Mouse (Mus musculus) mammary gland, adult 2 months (tissue): ENCODE measurements around the gene Nup54. TPM values are rescaled to one million over a fixed set of nuclear protein-coding genes. Genes with fewer than 3 reads are reported as not detected.

Experiments
- polyA plus RNA-seq: library from polyadenylated mRNA; depleted of rRNA; stranded (reverse); fragments of >200 nt; gene quantifications from 2 replicates; pipeline ENCODE4 v1.2.3, GENCODE M21; 2012; ENCODE audit warnings: low replicate concordance; rRNA removed

The Nup54 gene
- 10.5 and 16.5 TPM in 2 replicates for polyA plus RNA-seq

DNA sequence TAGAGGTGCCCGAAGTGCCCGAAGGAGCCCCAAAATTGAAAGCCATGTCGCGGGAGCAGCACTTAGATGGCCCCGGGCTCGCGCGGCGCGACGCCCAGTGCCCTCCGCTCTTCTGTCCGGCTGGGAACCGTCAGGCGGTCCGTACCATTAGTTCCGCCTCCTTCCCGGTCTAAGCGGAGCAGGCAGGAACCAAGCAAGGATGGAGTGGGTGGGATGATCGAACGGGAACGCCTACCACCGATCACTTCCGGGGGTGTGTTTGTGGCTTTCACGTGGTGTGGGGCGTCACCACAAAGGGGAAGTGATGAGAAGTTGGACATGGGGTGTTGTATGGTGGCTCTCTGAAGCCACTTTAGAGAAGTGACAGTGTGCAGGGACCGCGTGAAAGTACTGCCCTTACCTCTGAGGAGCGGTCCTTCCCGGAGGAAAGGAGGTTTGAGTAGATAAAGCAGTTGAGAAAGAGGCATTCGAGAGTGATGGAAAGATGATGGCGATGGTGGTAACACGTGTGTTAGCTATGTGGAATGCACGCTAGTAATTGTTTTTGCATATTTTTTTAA lies at the start of gene Nup54:
Gene Nup54 (minus strand): TSS at position 195 of the 560 bp plus-strand sequence.

Other genes with a start within 250 kb of the Nup54 start
- gene U90926, start 219.8 kb downstream of the Nup54 start, polyA plus RNA-seq, result not detected in 2 replicates
- gene Ppef2, start 178.9 kb downstream of the Nup54 start, polyA plus RNA-seq, result 1.8 and 2.6 TPM in 2 replicates
- gene Naaa, start 157.0 kb downstream of the Nup54 start, polyA plus RNA-seq, result 96.5 and 118 TPM in 2 replicates
- 9.1 and 12.4 TPM in 2 replicates for gene Sdad1, start 124.7 kb downstream of the Nup54 start, polyA plus RNA-seq
- gene Cxcl9, start 107.1 kb downstream of the Nup54 start, polyA plus RNA-seq, result 54.6 and 78.7 TPM in 2 replicates
- gene Art3, start 103.4 kb downstream of the Nup54 start, polyA plus RNA-seq, result 41.7 and 96.6 TPM in 2 replicates
- 10.0 and 18.9 TPM in 2 replicates for gene Cxcl10, start 86.3 kb downstream of the Nup54 start, polyA plus RNA-seq
- gene Scarb2, start 71.6 kb upstream of the Nup54 start, polyA plus RNA-seq, result 26.6 and 37.0 TPM in 2 replicates
- gene Fam47e, start 119.8 kb upstream of the Nup54 start, polyA plus RNA-seq, result not detected in 2 replicates
- 1.8 and 6.1 TPM in 2 replicates for gene Stbd1, start 167.8 kb upstream of the Nup54 start, polyA plus RNA-seq
- 0.08 and 0.11 TPM in 2 replicates for gene Ccdc158, start 240.1 kb upstream of the Nup54 start, polyA plus RNA-seq
- gene Shroom3, start 248.2 kb upstream of the Nup54 start, polyA plus RNA-seq, result 10.1 and 16.5 TPM in 2 replicates